Mouse (Mus musculus): Measurements from ENCODE around the gene Fig4.

DNA sequence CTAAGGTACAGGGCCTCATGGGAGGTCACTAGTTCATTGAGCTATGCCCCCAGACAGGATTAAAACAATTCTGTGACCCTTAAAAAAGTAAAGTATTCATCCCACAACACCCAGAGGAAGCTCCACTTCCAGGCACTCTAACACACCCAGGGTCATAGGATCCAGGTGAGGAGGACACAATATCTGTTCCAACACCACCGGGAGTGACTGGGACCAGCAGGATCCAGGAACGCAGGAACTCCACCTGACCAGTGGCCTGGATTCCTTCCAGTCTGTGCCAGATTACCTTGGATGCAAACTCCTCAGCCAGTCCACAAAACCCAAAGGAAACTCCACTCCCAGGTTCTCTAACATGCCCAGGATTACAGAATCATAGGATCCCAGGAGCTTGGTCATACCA lies 145.8 kb downstream of the Fig4 start:
- TF ChIP-seq CEBPB (IDR thresholded peaks at IDR 0.05; ENCODE audit: low read depth) (no peak), CTCF (IDR thresholded peaks at IDR 0.05; ENCODE audit: control insufficient read depth, insufficient read depth, insufficient read length) (no peak), USF1 (IDR thresholded peaks at IDR 0.05; ENCODE audit: low read depth) (no peak), FOSL1 (IDR thresholded peaks at IDR 0.05; ENCODE audit: insufficient read depth, low read length, poor library complexity, severe bottlenecking) (no peak), MAX (IDR thresholded peaks at IDR 0.05) (no peak), MYOG (IDR thresholded peaks at IDR 0.05; ENCODE audit: control insufficient read depth, extremely low read depth, insufficient read length) (no peak)

Data from C2C12 (cell line).